Mouse (Mus musculus) T-helper 17 cell (primary cell): ENCODE results near the gene Camsap2.

ENCODE experiments used
- in situ Hi-C, 2 experiments: fragments of 300-600 bp; cut with MboI, MseI; formaldehyde crosslinking; loops; 1 replicate in 1 of 2; 2 replicates in 1 of 2; pipeline ENCODE4 v1.15.1; 2025; ENCODE audit warnings: high pct_unique_total_duplicates in 2 of 2

Camsap2 gene

GRCm38 (mm10) chr1:136345454-136346372, at the start of gene Camsap2:
Gene Camsap2 (minus strand): TSS chr1:136346104.
- in situ Hi-C loops, result no loop called here

- in situ Hi-C loops, result no loop called here
These were observed 49.2 kb upstream of the Camsap2 start for GRCm38 (mm10) chr1:136395073-136395472.

- in situ Hi-C loops, result no loop called here
These were observed 48.6 kb upstream of the Camsap2 start for GRCm38 (mm10) chr1:136394506-136394905.

- in situ Hi-C loops, result no loop called here
These were observed 41.0 kb upstream of the Camsap2 start for GRCm38 (mm10) chr1:136386914-136387313.

GRCm38 (mm10) chr1:136381583-136381982, 35.7 kb upstream of the Camsap2 start:
- in situ Hi-C loops, result no loop called here

GRCm38 (mm10) chr1:136381169-136381568, 35.3 kb upstream of the Camsap2 start:
- in situ Hi-C loops, result no loop called here

GRCm38 (mm10) chr1:136380606-136381005, 34.7 kb upstream of the Camsap2 start:
- in situ Hi-C loops, result no loop called here

GRCm38 (mm10) chr1:136380161-136380560, 34.3 kb upstream of the Camsap2 start:
- in situ Hi-C loops, result no loop called here

- in situ Hi-C loops, result no loop called here
These were observed 33.4 kb upstream of the Camsap2 start for GRCm38 (mm10) chr1:136379261-136379660.

- in situ Hi-C loops, result no loop called here
These were observed 20.1 kb upstream of the Camsap2 start for GRCm38 (mm10) chr1:136365986-136366385.

- in situ Hi-C loops, result no loop called here
These were observed 18.8 kb upstream of the Camsap2 start for GRCm38 (mm10) chr1:136364711-136365110.

- in situ Hi-C loops, result no loop called here
These were observed 17.1 kb upstream of the Camsap2 start for GRCm38 (mm10) chr1:136363035-136363434.

- in situ Hi-C loops, result no loop called here
These were observed 16.7 kb upstream of the Camsap2 start for GRCm38 (mm10) chr1:136362567-136362966.

GRCm38 (mm10) chr1:136361373-136361772, 15.5 kb upstream of the Camsap2 start:
- in situ Hi-C loops, result no loop called here

- in situ Hi-C loops, result no loop called here
These were observed 15.0 kb upstream of the Camsap2 start for GRCm38 (mm10) chr1:136360909-136361308.

GRCm38 (mm10) chr1:136358841-136359360, 13.0 kb upstream of the Camsap2 start:
- in situ Hi-C loops, result no loop called here

GRCm38 (mm10) chr1:136355651-136356050, 9.7 kb upstream of the Camsap2 start:
- in situ Hi-C loops, result no loop called here

- in situ Hi-C loops, result no loop called here
These were observed 4.8 kb upstream of the Camsap2 start for GRCm38 (mm10) chr1:136350699-136351200.

GRCm38 (mm10) chr1:136348137-136348536, 2.2 kb upstream of the Camsap2 start:
- in situ Hi-C loops, result no loop called here

- in situ Hi-C loops, result no loop called here
These were observed 1.2 kb upstream of the Camsap2 start for GRCm38 (mm10) chr1:136347140-136347539.

GRCm38 (mm10) chr1:136346373-136347035, 600 bp upstream of the Camsap2 start:
- in situ Hi-C loops, result no loop called here

- in situ Hi-C loops, result no loop called here
These were observed 993 bp downstream of the Camsap2 start for GRCm38 (mm10) chr1:136344768-136345453.
